Mouse (Mus musculus): ENCODE results near the gene Brd9.

Brd9 gene
- long read RNA-seq, experiment 1, transcript Brd9-201 (16 exons, 2,407 nt) = major isoform, 8 of 21 reads
- long read RNA-seq, experiment 1, partial matches to known transcripts = 4 of 21 reads
- long read RNA-seq, experiment 1, other reads (novel, unspliced or antisense) = 6 of 21 reads
- long read RNA-seq, experiment 2, transcript Brd9-201 (16 exons, 2,407 nt) = major isoform, 5 of 20 reads
- long read RNA-seq, experiment 2, partial matches to known transcripts = 5 of 20 reads
- long read RNA-seq, experiment 2, other reads (novel, unspliced or antisense) = 7 of 20 reads

GRCm38 (mm10) chr13:73937321-73938176, at the start of gene Brd9, which contains the start of gene Trip13:
Gene Brd9 (plus strand): TSS chr13:73937811.
Gene Trip13 (minus strand): TSS chr13:73937784.
- intact Hi-C loops (cut with DNase I) = no loop called here

- intact Hi-C loops (cut with DNase I) = no loop called here
Observed at GRCm38 (mm10) chr13:73892493-73893178, 45.0 kb upstream of the Brd9 start.

- intact Hi-C loops (cut with DNase I) = no loop called here
Observed at GRCm38 (mm10) chr13:73897561-73897960, 40.0 kb upstream of the Brd9 start.

- intact Hi-C loops (cut with DNase I) = loop anchor here (2.0 kb wide), 1 partner anchor 188 kb away; no protein-coding TSS in a partner anchor
Observed at GRCm38 (mm10) chr13:73907136-73907535, 30.5 kb upstream of the Brd9 start.

GRCm38 (mm10) chr13:73907683-73908412, 29.8 kb upstream of the Brd9 start:
- intact Hi-C loops (cut with DNase I) = loop anchor here (1.0 to 2.0 kb wide), 2 partner anchors 77 to 189 kb away; no protein-coding TSS in a partner anchor

- intact Hi-C loops (cut with DNase I) = no loop called here
Observed at GRCm38 (mm10) chr13:73913066-73913465, 24.5 kb upstream of the Brd9 start.

GRCm38 (mm10) chr13:73932201-73932600, 5.4 kb upstream of the Brd9 start:
- intact Hi-C loops (cut with DNase I) = no loop called here

GRCm38 (mm10) chr13:73936938-73937320, 682 bp upstream of the Brd9 start:
- intact Hi-C loops (cut with DNase I) = no loop called here

GRCm38 (mm10) chr13:73938177-73938560, 558 bp downstream of the Brd9 start:
- intact Hi-C loops (cut with DNase I) = no loop called here

GRCm38 (mm10) chr13:73939101-73939500, 1.5 kb downstream of the Brd9 start:
- intact Hi-C loops (cut with DNase I) = no loop called here

GRCm38 (mm10) chr13:73944606-73945005, 7.0 kb downstream of the Brd9 start:
- intact Hi-C loops (cut with DNase I) = no loop called here

GRCm38 (mm10) chr13:73953551-73954130, 16.0 kb downstream of the Brd9 start:
- intact Hi-C loops (cut with DNase I) = no loop called here

GRCm38 (mm10) chr13:73954666-73955065, 17.1 kb downstream of the Brd9 start:
- intact Hi-C loops (cut with DNase I) = no loop called here

- intact Hi-C loops (cut with DNase I) = no loop called here
Observed at GRCm38 (mm10) chr13:73955531-73955930, 17.9 kb downstream of the Brd9 start.

GRCm38 (mm10) chr13:73960117-73960652, 22.6 kb downstream of the Brd9 start:
- intact Hi-C loops (cut with DNase I) = no loop called here

GRCm38 (mm10) chr13:73961177-73961576, 23.6 kb downstream of the Brd9 start:
- intact Hi-C loops (cut with DNase I) = no loop called here

- intact Hi-C loops (cut with DNase I) = no loop called here
Observed at GRCm38 (mm10) chr13:73963551-73963950, 25.9 kb downstream of the Brd9 start, which contains the start of gene Zdhhc11. Gene Zdhhc11 (plus strand): TSS chr13:73963851.

- intact Hi-C loops (cut with DNase I) = loop anchor here (5.0 to 10.0 kb wide), 3 partner anchors 57 to 327 kb away; no protein-coding TSS in a partner anchor
Observed at GRCm38 (mm10) chr13:73970545-73971448, 33.2 kb downstream of the Brd9 start.

- intact Hi-C loops (cut with DNase I) = loop anchor here (5.0 to 10.0 kb wide), 3 partner anchors 53 to 323 kb away; no protein-coding TSS in a partner anchor
Observed at GRCm38 (mm10) chr13:73974523-73974922, 36.9 kb downstream of the Brd9 start.

Data from adrenal gland (tissue).